7 mouse cellular contexts compared by ENCODE assay signal in genomic region chr11:70650322-70651175, GRCm38 (mm10). TPM values are rescaled to one million over a fixed set of nuclear protein-coding genes. Genes with fewer than 3 reads are reported as not detected.
DNase-seq lines count a peak whose midpoint lies in the region; ATAC-seq lines count a peak whose summit lies in the region.

No protein-coding gene starts in this region.

- peaks cover 58% of the 10 kb centered on the region for H3K4me1 ChIP-seq in lung, embryonic 15.5 days
- H3K4me1 ChIP-seq in intestine, embryonic 16.5 days (ENCODE audit: control insufficient read depth, insufficient read depth, low read length), result peaks cover 43% of the 10 kb centered on the region
- H3K4me1 ChIP-seq in stomach, embryonic 15.5 days, result peaks cover 51% of the 10 kb centered on the region

- no peaks in the 10 kb centered on the region for H3K27me3 ChIP-seq in lung, embryonic 15.5 days
- no peaks in the 10 kb centered on the region for H3K27me3 ChIP-seq in intestine, embryonic 16.5 days (replicated peaks; ENCODE audit: control insufficient read depth, insufficient read depth, low read length)
- H3K27me3 ChIP-seq in stomach, embryonic 15.5 days (replicated peaks), result no peaks in the 10 kb centered on the region

- H3K4me3 ChIP-seq in lung, embryonic 15.5 days, result no peak overlapping the region
- H3K4me3 ChIP-seq in intestine, embryonic 16.5 days (ENCODE audit: low read length), result peak overlapping the region; percentile 23
- peak overlapping the region; percentile 5 for H3K4me3 ChIP-seq in stomach, embryonic 15.5 days (replicated peaks)

- 66% methylated on average over 12 of the region's 12 CpGs for WGBS in lung, embryonic 15.5 days
- WGBS in intestine, embryonic 16.5 days, result 65% methylated on average over 12 of the region's 12 CpGs
- 57% methylated on average over 12 of the region's 12 CpGs for WGBS in stomach, embryonic 15.5 days

- H3K9ac ChIP-seq in lung, embryonic 15.5 days, result no peak overlapping the region; the same call in 1 of the 2 replicates
- H3K9ac ChIP-seq in intestine, embryonic 16.5 days (ENCODE audit: low read depth, low read length), result peak overlapping the region; percentile 57
- H3K9ac ChIP-seq in stomach, embryonic 15.5 days, result no peak overlapping the region

- no peaks in the 10 kb centered on the region for H3K9me3 ChIP-seq in lung, embryonic 15.5 days
- H3K9me3 ChIP-seq in intestine, embryonic 16.5 days (ENCODE audit: control insufficient read depth, low read length), result no peaks in the 10 kb centered on the region
- H3K9me3 ChIP-seq in stomach, embryonic 15.5 days, result no peaks in the 10 kb centered on the region

- peaks cover 45% of the 10 kb centered on the region for H3K36me3 ChIP-seq in lung, embryonic 15.5 days
- H3K36me3 ChIP-seq in intestine, embryonic 16.5 days (ENCODE audit: control insufficient read depth, insufficient read depth, low read length), result peaks cover 18% of the 10 kb centered on the region
- peaks cover 36% of the 10 kb centered on the region for H3K36me3 ChIP-seq in stomach, embryonic 15.5 days

- DNase-seq in lung, postnatal 25 days (ENCODE audit: low spot score), result no peak
- no peak for DNase-seq in right cerebral cortex, adult 18-20 months
- no peak for DNase-seq in kidney, adult 11 months

- H3K4me2 ChIP-seq in lung, embryonic 15.5 days, result peak overlapping the region; percentile 95; the same call in 1 of the 2 replicates
- peak overlapping the region; percentile 85 for H3K4me2 ChIP-seq in intestine, embryonic 16.5 days (ENCODE audit: low read depth, low read length)
- H3K4me2 ChIP-seq in stomach, embryonic 15.5 days, result peak overlapping the region; percentile 94

- ATAC-seq in lung, embryonic 15.5 days (ENCODE audit: borderline replicate concordance, extremely low read depth, low FRiP score, low TSS enrichment), result no peak
- ATAC-seq in activated CD4-positive, CD25-positive, alpha-beta regulatory T cell, adult 4 months, result peak; percentile 41
- no peak for ATAC-seq in intestine, embryonic 16.5 days
- no peak for ATAC-seq in stomach, embryonic 15.5 days (ENCODE audit: insufficient read depth, low FRiP score, low read depth)

- peak overlapping the region; percentile 45; the same call in 1 of the 2 replicates for H3K27ac ChIP-seq in lung, embryonic 15.5 days
- H3K27ac ChIP-seq in intestine, embryonic 16.5 days (ENCODE audit: low read length), result peak overlapping the region; percentile 96
- H3K27ac ChIP-seq in stomach, embryonic 15.5 days, result peak overlapping the region; percentile 97

RNA-seq across cellular contexts. Expression of gene Slc25a11, which starts 3.3 kb away (rescaled TPM):
- 150 and 162 TPM in 2 replicates for polyA plus RNA-seq in lung, embryonic 15.5 days (2015; fragmentation: Nextera tagmentation; extraction: Ambion mirVana)
- polyA plus RNA-seq in activated CD4-positive, CD25-positive, alpha-beta regulatory T cell, adult 4 months (2017; shearing (Covaris generic)), result 100 to 1,000 TPM in 1 of 2 experiments, 10 to 100 TPM in 1; 80.4 to 124 TPM
- 215 and 216 TPM in 2 replicates for polyA plus RNA-seq in intestine, embryonic 16.5 days (2015; fragmentation: Nextera tagmentation; extraction: Ambion mirVana)
- polyA plus RNA-seq in stomach, embryonic 15.5 days (2015; fragmentation: Nextera tagmentation; extraction: Ambion mirVana), result 150 and 151 TPM in 2 replicates

RNA-seq across cellular contexts. Expression of gene Rnf167, which starts 3.5 kb away (rescaled TPM):
- 101 and 119 TPM in 2 replicates for polyA plus RNA-seq in lung, embryonic 15.5 days (2015; fragmentation: Nextera tagmentation; extraction: Ambion mirVana)
- 100 to 1,000 TPM; 281 to 288 TPM for polyA plus RNA-seq in activated CD4-positive, CD25-positive, alpha-beta regulatory T cell, adult 4 months (2017; shearing (Covaris generic))
- 121 and 123 TPM in 2 replicates for polyA plus RNA-seq in intestine, embryonic 16.5 days (2015; fragmentation: Nextera tagmentation; extraction: Ambion mirVana)
- 97.2 and 108 TPM in 2 replicates for polyA plus RNA-seq in stomach, embryonic 15.5 days (2015; fragmentation: Nextera tagmentation; extraction: Ambion mirVana)

RNA-seq across cellular contexts. Expression of gene Pfn1, which starts 3.9 kb away (rescaled TPM):
- 1,970 and 2,089 TPM in 2 replicates for polyA plus RNA-seq in lung, embryonic 15.5 days (2015; fragmentation: Nextera tagmentation; extraction: Ambion mirVana)
- polyA plus RNA-seq in activated CD4-positive, CD25-positive, alpha-beta regulatory T cell, adult 4 months (2017; shearing (Covaris generic)), result 1,000 to 10,000 TPM; 3,856 to 4,120 TPM
- 2,307 and 2,326 TPM in 2 replicates for polyA plus RNA-seq in intestine, embryonic 16.5 days (2015; fragmentation: Nextera tagmentation; extraction: Ambion mirVana)
- 1,701 and 2,042 TPM in 2 replicates for polyA plus RNA-seq in stomach, embryonic 15.5 days (2015; fragmentation: Nextera tagmentation; extraction: Ambion mirVana)

RNA-seq across cellular contexts. Expression of gene Eno3, which starts 6.5 kb away (rescaled TPM):
- 27.9 and 33.3 TPM in 2 replicates for polyA plus RNA-seq in lung, embryonic 15.5 days (2015; fragmentation: Nextera tagmentation; extraction: Ambion mirVana)
- 10 to 100 TPM; 20.9 to 21.4 TPM for polyA plus RNA-seq in activated CD4-positive, CD25-positive, alpha-beta regulatory T cell, adult 4 months (2017; shearing (Covaris generic))
- polyA plus RNA-seq in intestine, embryonic 16.5 days (2015; fragmentation: Nextera tagmentation; extraction: Ambion mirVana), result 12.8 and 13.5 TPM in 2 replicates
- 13.9 and 16.6 TPM in 2 replicates for polyA plus RNA-seq in stomach, embryonic 15.5 days (2015; fragmentation: Nextera tagmentation; extraction: Ambion mirVana)

RNA-seq across cellular contexts. Expression of gene Gp1ba, which starts 11.6 kb away (rescaled TPM):
- polyA plus RNA-seq in lung, embryonic 15.5 days (2015; fragmentation: Nextera tagmentation; extraction: Ambion mirVana), result 0.37 and 0.38 TPM in 2 replicates
- polyA plus RNA-seq in activated CD4-positive, CD25-positive, alpha-beta regulatory T cell, adult 4 months (2017; shearing (Covaris generic)), result under 1 TPM; 0.17 to 0.52 TPM
- 0.05 and 0.06 TPM in 2 replicates for polyA plus RNA-seq in intestine, embryonic 16.5 days (2015; fragmentation: Nextera tagmentation; extraction: Ambion mirVana)
- polyA plus RNA-seq in stomach, embryonic 15.5 days (2015; fragmentation: Nextera tagmentation; extraction: Ambion mirVana), result 0.09 and 0.19 TPM in 2 replicates

Comparison
In these comparisons a context has a peak if more than half of its experiments do, and no peak if none do; other contexts are left out.
1. H3K27ac ChIP-seq: peak in every context shown above with its lines; median percentile 97 in stomach, embryonic 15.5 days; 96 in intestine, embryonic 16.5 days; 45 in lung, embryonic 15.5 days.